Mouse (Mus musculus) hindbrain, embryonic 16.5 days (tissue): ENCODE measurements around the gene Prr11. TPM values are rescaled to one million over a fixed set of nuclear protein-coding genes. Genes with fewer than 3 reads are reported as not detected.
A peak's percentile ranks its signal among the peaks of the same experiment; 100 is the strongest.

ENCODE experiments used
- ATAC-seq: fragments of 200-750 bp; cut with Nextera tagmentation; 2 replicates; pipeline ENCODE4 v1.8.0; 2017; ENCODE audit warnings: moderate TSS enrichment, moderate library complexity
- H3K27ac ChIP-seq: fragments of 300-500 bp; sonication (generic); 2 replicates; pipeline ENCODE4 v1.5.1; 2014; ENCODE audit warnings: low read depth, mild to moderate bottlenecking, control low read depth, low read length, moderate library complexity
- H3K27me3 ChIP-seq: fragments of 300-500 bp; sonication (generic); replicated peaks from 2 replicates; pipeline ENCODE4 v1.6.1; 2014; ENCODE audit warnings: low read length; ENCODE audit not compliant: control insufficient read depth, insufficient read depth
- H3K36me3 ChIP-seq: fragments of 300-500 bp; sonication (generic); 2 replicates; pipeline ENCODE4 v1.6.1; 2014; ENCODE audit warnings: mild to moderate bottlenecking, low read length, moderate library complexity, mixed read lengths; ENCODE audit not compliant: control insufficient read depth, insufficient read depth
- H3K4me1 ChIP-seq: fragments of 300-500 bp; sonication (generic); 2 replicates; pipeline ENCODE4 v1.6.1; 2014; ENCODE audit warnings: low read depth, low read length; ENCODE audit not compliant: control insufficient read depth, insufficient read depth
- H3K4me2 ChIP-seq: fragments of 300-500 bp; sonication (generic); 2 replicates; pipeline ENCODE4 v1.6.1; 2014; ENCODE audit warnings: mild to moderate bottlenecking, low read length, control low read depth, moderate library complexity
- H3K4me3 ChIP-seq: fragments of 300-500 bp; sonication (generic); 2 replicates; pipeline ENCODE4 v1.5.1; 2014; ENCODE audit warnings: mild to moderate bottlenecking, low read length, control low read depth, moderate library complexity
- H3K9ac ChIP-seq: fragments of 300-500 bp; sonication (generic); 2 replicates; pipeline ENCODE4 v1.6.1; 2014; ENCODE audit warnings: low read depth, mild to moderate bottlenecking, control low read depth, low read length, moderate library complexity
- H3K9me3 ChIP-seq: fragments of 300-500 bp; sonication (generic); 2 replicates; pipeline ENCODE4 v1.6.1; 2014; ENCODE audit warnings: mild to moderate bottlenecking, low read length, moderate library complexity; ENCODE audit not compliant: control insufficient read depth
- WGBS: fragments of 180-500 bp; shearing (Covaris S2); extraction: QIAGEN DNeasy Blood & Tissue Kit; methylation state at CpG from one replicate; pipeline ENCODE4 v1.1.7; 2014; 5-methylcytosine and 5-hydroxymethylcytosine counted together
- polyA plus RNA-seq: library from polyadenylated mRNA; unstranded; fragments of >200 nt; fragmentation: Nextera tagmentation; extraction: Ambion mirVana; gene quantifications from 2 replicates; pipeline ENCODE4 v1.2.1, GENCODE M21; 2015

Gene Prr11
- polyA plus RNA-seq = 1.8 and 2.9 TPM in 2 replicates

GRCm38 (mm10) chr11:87108409-87108754 lies at the start of gene Prr11:
TSS of gene Prr11 (minus strand) at chr11:87108708.
- Histone ChIP-seq H3K36me3 (peaks cover under 1% of the 10 kb centered on the region; the same call in 1 of the 2 replicates), H3K27ac (peak within 1 kb of the TSS; percentile 97), H3K4me2 (peak within 1 kb of the TSS; percentile 77), H3K9me3 (no peaks in the 10 kb centered on the region), H3K4me1 (peaks cover 12% of the 10 kb centered on the region), H3K27me3 (no peaks in the 10 kb centered on the region), H3K4me3 (peak within 1 kb of the TSS; percentile 58), H3K9ac (peak within 1 kb of the TSS; percentile 77)
- WGBS = under 1% methylated on average over 14 of the region's 14 CpGs
- ATAC-seq = no peak

GRCm38 (mm10) chr11:87158012-87158411 lies 49.5 kb upstream of the Prr11 start:
- Histone ChIP-seq H3K4me3 (no peak overlapping the region), H3K4me1 (no peaks in the 10 kb centered on the region), H3K27ac (no peak overlapping the region), H3K4me2 (no peak overlapping the region), H3K36me3 (peaks cover 3% of the 10 kb centered on the region; the same call in 1 of the 2 replicates), H3K9me3 (no peaks in the 10 kb centered on the region), H3K9ac (no peak overlapping the region), H3K27me3 (no peaks in the 10 kb centered on the region)
- no peak for ATAC-seq
- WGBS = 90% methylated on average over 2 of the region's 2 CpGs

- Histone ChIP-seq H3K27me3 (no peaks in the 10 kb centered on the region), H3K4me3 (no peak overlapping the region), H3K27ac (no peak overlapping the region), H3K4me1 (no peaks in the 10 kb centered on the region), H3K4me2 (no peak overlapping the region), H3K36me3 (no peaks in the 10 kb centered on the region; the same call in 1 of the 2 replicates), H3K9ac (no peak overlapping the region; the same call in 1 of the 2 replicates), H3K9me3 (no peaks in the 10 kb centered on the region)
- no peak for ATAC-seq
- 85% methylated on average over 4 of the region's 4 CpGs for WGBS
Measured at GRCm38 (mm10) chr11:87136233-87136632, 27.7 kb upstream of the Prr11 start.

- peaks cover 10% of the 10 kb centered on the region; the same call in 1 of the 2 replicates for H3K36me3 ChIP-seq
- peak; percentile 96 for ATAC-seq
- under 1% methylated on average over 92 of the region's 105 CpGs for WGBS
Measured at GRCm38 (mm10) chr11:87126824-87127816, 18.6 kb upstream of the Prr11 start, which contains the start of gene Trim37. TSS of gene Trim37 (plus strand) at chr11:87127077.

DNA sequence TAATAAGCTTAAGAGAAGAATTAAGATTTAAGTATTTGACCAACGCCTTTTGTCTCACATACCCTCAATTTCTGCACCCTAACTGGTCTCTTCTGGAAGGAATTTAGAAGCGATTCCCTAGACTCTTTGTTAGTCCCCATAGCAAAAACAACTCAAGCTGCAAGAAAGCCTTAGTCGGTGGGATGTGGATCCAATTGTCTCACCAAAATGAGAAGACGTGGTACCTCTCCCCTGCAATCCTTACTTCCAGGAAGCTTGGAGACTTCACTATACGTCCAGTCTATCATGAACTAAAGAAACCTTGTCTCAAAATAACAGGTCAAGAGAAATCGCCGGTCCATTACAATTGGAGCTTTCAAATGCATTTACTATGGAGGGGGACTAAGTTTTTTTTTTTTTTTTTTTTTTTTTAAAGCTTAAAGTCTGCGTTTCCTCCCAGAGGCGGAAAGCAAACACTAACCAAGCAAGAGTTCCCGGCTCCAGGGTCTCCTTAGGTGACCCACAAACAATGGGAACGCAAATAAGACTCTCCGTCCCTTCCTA lies 17.8 kb upstream of the Prr11 start:
- H3K27ac ChIP-seq = peak overlapping the region; percentile 94
- WGBS = 2% methylated on average over 12 of the region's 12 CpGs
- no peak for ATAC-seq

More at GRCm38 (mm10) chr11:87126824-87127816, 18.6 kb upstream of the Prr11 start, which contains the start of gene Trim37:
- Histone ChIP-seq H3K4me1 (peaks cover 14% of the 10 kb centered on the region), H3K27me3 (no peaks in the 10 kb centered on the region), H3K9me3 (no peaks in the 10 kb centered on the region), H3K9ac (peak within 1 kb of the TSS; percentile 91), H3K27ac (peak within 1 kb of the TSS; percentile 94), H3K4me2 (peak within 1 kb of the TSS; percentile 74), H3K4me3 (peak within 1 kb of the TSS; percentile 96)

DNA sequence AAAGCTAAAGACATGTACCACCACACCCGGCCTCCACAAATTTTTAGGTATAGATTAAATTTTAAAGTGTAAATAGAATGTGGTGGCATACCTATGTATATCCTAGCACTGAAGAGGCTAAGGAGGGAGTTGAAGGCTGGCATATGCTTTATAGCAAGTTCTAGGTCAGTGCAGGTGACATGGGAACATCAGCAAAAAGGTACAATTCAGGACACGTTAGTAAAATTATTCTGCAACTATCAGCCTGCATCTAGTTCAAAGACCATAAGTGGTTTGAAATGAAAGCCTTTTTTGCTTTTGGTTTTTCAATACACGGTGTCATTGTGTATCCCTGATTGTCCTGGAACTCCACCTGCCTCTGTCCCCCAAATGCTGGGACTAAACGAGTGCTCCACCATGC lies 17.1 kb upstream of the Prr11 start:
- Histone ChIP-seq H3K9me3 (no peaks in the 10 kb centered on the region), H3K9ac (no peak overlapping the region), H3K4me1 (peaks cover 14% of the 10 kb centered on the region), H3K27me3 (no peaks in the 10 kb centered on the region), H3K4me3 (no peak overlapping the region), H3K4me2 (peak overlapping the region; percentile 74; the same call in 1 of the 2 replicates), H3K27ac (no peak overlapping the region), H3K36me3 (peaks cover 14% of the 10 kb centered on the region)
- 51% methylated on average over 4 of the region's 4 CpGs for WGBS
- ATAC-seq = no peak

More for the DNA sequence above, 17.8 kb upstream of the Prr11 start:
- peak overlapping the region; percentile 74 for H3K4me2 ChIP-seq
- peak overlapping the region; percentile 96 for H3K4me3 ChIP-seq
- peak overlapping the region; percentile 91 for H3K9ac ChIP-seq
- H3K4me1 ChIP-seq = peaks cover 14% of the 10 kb centered on the region
- peaks cover 12% of the 10 kb centered on the region for H3K36me3 ChIP-seq
- no peaks in the 10 kb centered on the region for H3K9me3 ChIP-seq
- H3K27me3 ChIP-seq = no peaks in the 10 kb centered on the region

GRCm38 (mm10) chr11:87121864-87122263 lies 13.4 kb upstream of the Prr11 start:
- Histone ChIP-seq H3K4me3 (no peak overlapping the region), H3K36me3 (peaks cover 27% of the 10 kb centered on the region), H3K4me1 (peaks cover 5% of the 10 kb centered on the region), H3K27ac (no peak overlapping the region), H3K9ac (no peak overlapping the region), H3K27me3 (no peaks in the 10 kb centered on the region), H3K4me2 (no peak overlapping the region), H3K9me3 (no peaks in the 10 kb centered on the region)
- WGBS = 78% methylated on average over 8 of the region's 8 CpGs
- no peak for ATAC-seq

- Histone ChIP-seq H3K4me3 (peak overlapping the region; percentile 58), H3K27ac (peak overlapping the region; percentile 97), H3K36me3 (peaks cover 6% of the 10 kb centered on the region), H3K9ac (peak overlapping the region; percentile 77), H3K9me3 (no peaks in the 10 kb centered on the region), H3K4me2 (peak overlapping the region; percentile 77), H3K27me3 (no peaks in the 10 kb centered on the region), H3K4me1 (peaks cover 12% of the 10 kb centered on the region)
- ATAC-seq = no peak
- 5% methylated on average over 9 of the region's 9 CpGs for WGBS
Measured at GRCm38 (mm10) chr11:87110172-87110909, 1.8 kb upstream of the Prr11 start.
